In the genomic region with DNA sequence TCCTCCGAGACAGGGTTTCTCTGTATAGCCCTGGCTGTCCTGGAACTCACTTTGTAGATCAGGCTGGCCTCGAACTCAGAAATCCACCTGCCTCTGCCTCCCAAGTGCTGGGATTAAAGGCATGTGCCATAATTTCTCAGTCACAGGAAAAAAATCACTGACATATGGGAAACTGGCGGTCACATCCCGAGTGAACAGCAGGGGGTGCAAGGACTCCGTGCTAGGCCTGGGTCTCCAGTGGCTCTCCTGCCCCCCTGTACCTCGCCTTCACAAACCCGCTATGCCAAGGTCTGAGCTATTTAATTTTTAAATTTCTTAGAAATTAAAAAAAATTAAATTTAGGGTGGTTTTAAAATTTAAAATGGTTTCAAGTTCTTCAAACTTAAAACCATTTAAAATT, we compare ENCODE assay signal across 9 mouse cellular contexts. TPM values are rescaled to one million over a fixed set of nuclear protein-coding genes. Genes with fewer than 3 reads are reported as not detected.
DNase-seq lines count a peak whose midpoint lies in the region; ATAC-seq and TF ChIP-seq lines count a peak whose summit lies in the region.
"Not testable (repeated sequence)": the region's sequence is repeated elsewhere in the genome, so short reads cannot be mapped to it uniquely, and the experiment has no call there.
"Had no signal": no experiment of that assay in that cellular context is flagged by ENCODE, and none has a peak within 500 bp of the region (broad histone marks: within the 10 kb centered on the region; RNA-seq: fewer than 3 reads in every experiment).

No protein-coding gene starts in this region.

- WGBS in forebrain, postnatal 0 days, result 57% methylated on average over 7 of the region's 7 CpGs
- WGBS in lung, embryonic 16.5 days, result 40% methylated on average over 7 of the region's 7 CpGs
- 41% methylated on average over 7 of the region's 7 CpGs for WGBS in thymus, adult 2 months

- not testable (repeated sequence) for H3K4me3 ChIP-seq in bone marrow macrophage, adult 2 months (ENCODE audit: insufficient read depth, low read length); forebrain, postnatal 0 days (ENCODE audit: low read depth, low read length); lung, embryonic 16.5 days (ENCODE audit: low read length); thymus, adult 2 months (ENCODE audit: control insufficient read depth, insufficient read depth, low read length)

- H3K27ac ChIP-seq in bone marrow macrophage, adult 2 months (ENCODE audit: insufficient read depth, low read depth, low read length); forebrain, postnatal 0 days (ENCODE audit: low read depth, low read length); lung, embryonic 16.5 days (ENCODE audit: low read length); thymus, adult 2 months (ENCODE audit: control insufficient read depth, insufficient read depth, low read length): not testable (repeated sequence)

- peak; percentile 59; the same call in 1 of the 2 replicates for TF ChIP-seq CTCF in bone marrow macrophage, adult 2 months (IDR thresholded peaks at IDR 0.05; ENCODE audit: low read depth, low read length)
- peak; percentile 73 for TF ChIP-seq CTCF in forebrain, postnatal 0 days (IDR thresholded peaks at IDR 0.05; ENCODE audit: low read depth)
- peak; percentile 72 for TF ChIP-seq CTCF in thymus, adult 2 months (IDR thresholded peaks at IDR 0.05; ENCODE audit: borderline replicate concordance, control insufficient read depth, extremely low read depth, insufficient read depth, low read length, poor library complexity)

- not testable (repeated sequence) for TF ChIP-seq POLR2A in bone marrow macrophage, adult 2 months (IDR thresholded peaks at IDR 0.05; ENCODE audit: borderline replicate concordance, low read depth, low read length); thymus, adult 2 months (IDR thresholded peaks at IDR 0.05; ENCODE audit: control insufficient read depth, extremely low read depth, insufficient read depth, low read length, poor library complexity)

- H3K4me2 ChIP-seq in forebrain, postnatal 0 days (ENCODE audit: low read depth); lung, embryonic 16.5 days (ENCODE audit: low read depth, low read length): not testable (repeated sequence)

- peak; percentile 66 for ATAC-seq in forebrain, postnatal 0 days
- 0 out of 2 replicates have a peak, but pooled peaks have one; percentile 44 for ATAC-seq in lung, embryonic 16.5 days (ENCODE audit: low read depth)

- peak; percentile 77 for DNase-seq in B cell, adult 2 months
- DNase-seq in forebrain, postnatal 0 days, result peak; percentile 65
- peak; percentile 68 for DNase-seq in induced T-regulatory cell, adult 2 months (ENCODE audit: low read depth)
- peak; percentile 36 to 64 for DNase-seq in layer of hippocampus, postnatal 25 days (ENCODE audit: extremely low spot score in 1 of 2, low spot score in 1 of 2)
- DNase-seq in neural tube, embryonic 10.5 days (ENCODE audit: extremely low spot score, low spot score), result peak; percentile 35
- DNase-seq in thymus, adult 2 months, result peak; percentile 68

- not testable (repeated sequence) for H3K36me3 ChIP-seq in forebrain, postnatal 0 days (ENCODE audit: insufficient read depth); lung, embryonic 16.5 days (ENCODE audit: control insufficient read depth, insufficient read depth, low read length); thymus, adult 2 months (ENCODE audit: control insufficient read depth, insufficient read depth, low read length)

- peaks cover 32% of the 10 kb centered on the region for H3K4me1 ChIP-seq in bone marrow macrophage, adult 2 months (ENCODE audit: control insufficient read depth, insufficient read depth, low read length)
- H3K4me1 ChIP-seq in forebrain, postnatal 0 days (ENCODE audit: insufficient read depth); lung, embryonic 16.5 days (replicated peaks; ENCODE audit: control insufficient read depth, insufficient read depth, low read length); thymus, adult 2 months (replicated peaks; ENCODE audit: control insufficient read depth, insufficient read depth, low read length): not testable (repeated sequence)

- H3K27me3 ChIP-seq in forebrain, postnatal 0 days (ENCODE audit: insufficient read depth, low read length); lung, embryonic 16.5 days (ENCODE audit: control insufficient read depth, insufficient read depth, low read depth, low read length); thymus, adult 2 months (ENCODE audit: control insufficient read depth, insufficient read depth, low read length): not testable (repeated sequence)

- H3K9me3 ChIP-seq in forebrain, postnatal 0 days (ENCODE audit: low read length); lung, embryonic 16.5 days (ENCODE audit: control insufficient read depth, low read length): not testable (repeated sequence)

- not testable (repeated sequence) for H3K9ac ChIP-seq in forebrain, postnatal 0 days; lung, embryonic 16.5 days (ENCODE audit: low read length)

RNA-seq across cellular contexts. Expression of a gene that starts 12.0 kb away (rescaled TPM):
- polyA plus RNA-seq in bone marrow macrophage, adult 2 months (2012; ENCODE audit: insufficient read depth, insufficient read length, missing spikeins), result 56.5 and 61.3 TPM in 2 replicates
- 29.1 and 43.7 TPM in 2 replicates for total RNA-seq in forebrain, postnatal 0 days (2014; rRNA removed)
- polyA plus RNA-seq in forebrain, postnatal 0 days (2015; fragmentation: Nextera tagmentation; extraction: Ambion mirVana), result 104 and 113 TPM in 2 replicates
- 10 to 100 TPM; 73.4 to 89.1 TPM for total RNA-seq in layer of hippocampus, postnatal 25 days (2021)
- 237 and 248 TPM in 2 replicates for polyA plus RNA-seq in lung, embryonic 16.5 days (2015; fragmentation: Nextera tagmentation; extraction: Ambion mirVana)
- polyA plus RNA-seq in thymus, adult 2 months (2012; rRNA removed), result 174 and 175 TPM in 2 replicates

RNA-seq across cellular contexts. Expression of a gene that starts 12.4 kb away (rescaled TPM):
- polyA plus RNA-seq in bone marrow macrophage, adult 2 months (2012; ENCODE audit: insufficient read depth, insufficient read length, missing spikeins), result 607 and 651 TPM in 2 replicates
- total RNA-seq in forebrain, postnatal 0 days (2014; rRNA removed), result 436 and 703 TPM in 2 replicates
- polyA plus RNA-seq in forebrain, postnatal 0 days (2015; fragmentation: Nextera tagmentation; extraction: Ambion mirVana), result 1,351 and 1,499 TPM in 2 replicates
- total RNA-seq in layer of hippocampus, postnatal 25 days (2021), result 1,000 to 10,000 TPM; 1,090 to 1,232 TPM
- polyA plus RNA-seq in lung, embryonic 16.5 days (2015; fragmentation: Nextera tagmentation; extraction: Ambion mirVana), result 1,058 and 1,114 TPM in 2 replicates
- polyA plus RNA-seq in thymus, adult 2 months (2012; rRNA removed), result 842 and 1,074 TPM in 2 replicates

RNA-seq across cellular contexts. Expression of a gene that starts 12.5 kb away (rescaled TPM):
- not detected in 2 replicates for polyA plus RNA-seq in bone marrow macrophage, adult 2 months (2012; ENCODE audit: insufficient read depth, insufficient read length, missing spikeins)
- total RNA-seq in forebrain, postnatal 0 days (2014; rRNA removed), result 7.0 and 9.2 TPM in 2 replicates
- 12.4 and 14.8 TPM in 2 replicates for polyA plus RNA-seq in forebrain, postnatal 0 days (2015; fragmentation: Nextera tagmentation; extraction: Ambion mirVana)
- total RNA-seq in layer of hippocampus, postnatal 25 days (2021), result not detected
- polyA plus RNA-seq in lung, embryonic 16.5 days (2015; fragmentation: Nextera tagmentation; extraction: Ambion mirVana), result 2.5 and 3.2 TPM in 2 replicates
- 1.6 and 4.0 TPM in 2 replicates for polyA plus RNA-seq in thymus, adult 2 months (2012; rRNA removed)
- total RNA-seq: neutrophil, adult 5-6 weeks had no signal

RNA-seq across cellular contexts. Expression of a gene that starts 33.0 kb away (rescaled TPM):
- 1.1 and 1.6 TPM in 2 replicates for polyA plus RNA-seq in bone marrow macrophage, adult 2 months (2012; ENCODE audit: insufficient read depth, insufficient read length, missing spikeins)
- total RNA-seq in forebrain, postnatal 0 days (2014; rRNA removed), result 18.5 and 25.9 TPM in 2 replicates
- polyA plus RNA-seq in forebrain, postnatal 0 days (2015; fragmentation: Nextera tagmentation; extraction: Ambion mirVana), result 21.7 and 22.7 TPM in 2 replicates
- 10 to 100 TPM; 15.2 to 15.9 TPM for total RNA-seq in layer of hippocampus, postnatal 25 days (2021)
- 4.5 and 5.4 TPM in 2 replicates for polyA plus RNA-seq in lung, embryonic 16.5 days (2015; fragmentation: Nextera tagmentation; extraction: Ambion mirVana)
- polyA plus RNA-seq in thymus, adult 2 months (2012; rRNA removed), result 5.6 and 6.1 TPM in 2 replicates
- total RNA-seq: neutrophil, adult 5-6 weeks had no signal

RNA-seq across cellular contexts. Expression of a gene that starts 55.8 kb away (rescaled TPM):
- 157 and 163 TPM in 2 replicates for polyA plus RNA-seq in bone marrow macrophage, adult 2 months (2012; ENCODE audit: insufficient read depth, insufficient read length, missing spikeins)
- 2.8 and 3.3 TPM in 2 replicates for total RNA-seq in forebrain, postnatal 0 days (2014; rRNA removed)
- polyA plus RNA-seq in forebrain, postnatal 0 days (2015; fragmentation: Nextera tagmentation; extraction: Ambion mirVana), result 4.6 and 5.8 TPM in 2 replicates
- total RNA-seq in layer of hippocampus, postnatal 25 days (2021), result 1 to 10 TPM; 4.1 to 4.2 TPM
- 19.1 and 22.5 TPM in 2 replicates for polyA plus RNA-seq in lung, embryonic 16.5 days (2015; fragmentation: Nextera tagmentation; extraction: Ambion mirVana)
- polyA plus RNA-seq in thymus, adult 2 months (2012; rRNA removed), result 105 and 109 TPM in 2 replicates
